Mouse (Mus musculus): ENCODE results near the gene Ccdc171. TPM values are rescaled to one million over a fixed set of nuclear protein-coding genes. Genes with fewer than 3 reads are reported as not detected.

Ccdc171 gene
- polyA plus RNA-seq, 1 experiment from 2014 or later: 4.7 TPM

- DNase-seq (no peak), ATAC-seq (ENCODE audit: low FRiP score, low TSS enrichment) (no peak)
- Histone ChIP-seq H3K27me3 (ENCODE audit: control insufficient read depth, insufficient read depth, low read length) (no peaks in the 10 kb centered on the region), H3K4me2 (ENCODE audit: low read length) (no peak overlapping the region), H3K9ac (replicated peaks; ENCODE audit: low read length) (no peak overlapping the region), H3K9me3 (ENCODE audit: control insufficient read depth, low read length) (no peaks in the 10 kb centered on the region), H3K4me3 (replicated peaks; ENCODE audit: low read depth, low read length) (no peak overlapping the region), H3K27ac (replicated peaks; ENCODE audit: low read depth, low read length) (no peak overlapping the region), H3K36me3 (ENCODE audit: control insufficient read depth, insufficient read depth, low read length) (no peaks in the 10 kb centered on the region), H3K4me1 (ENCODE audit: control insufficient read depth, insufficient read depth, low read length) (no peaks in the 10 kb centered on the region)
- WGBS: 73% methylated on average over 3 of the region's 3 CpGs
Measured at GRCm38 (mm10) chr4:83861706-83862105, 336.4 kb downstream of the Ccdc171 start.

GRCm38 (mm10) chr4:83862295-83862694 lies 336.9 kb downstream of the Ccdc171 start:
- Histone ChIP-seq H3K9ac (replicated peaks; ENCODE audit: low read length) (no peak overlapping the region), H3K36me3 (ENCODE audit: control insufficient read depth, insufficient read depth, low read length) (no peaks in the 10 kb centered on the region), H3K9me3 (ENCODE audit: control insufficient read depth, low read length) (no peaks in the 10 kb centered on the region), H3K4me2 (ENCODE audit: low read length) (no peak overlapping the region), H3K4me3 (replicated peaks; ENCODE audit: low read depth, low read length) (no peak overlapping the region), H3K27me3 (ENCODE audit: control insufficient read depth, insufficient read depth, low read length) (no peaks in the 10 kb centered on the region), H3K27ac (replicated peaks; ENCODE audit: low read depth, low read length) (no peak overlapping the region), H3K4me1 (ENCODE audit: control insufficient read depth, insufficient read depth, low read length) (no peaks in the 10 kb centered on the region)
- ATAC-seq (ENCODE audit: low FRiP score, low TSS enrichment) (no peak), DNase-seq (no peak)
- 89% methylated on average over 7 of the region's 7 CpGs for WGBS

GRCm38 (mm10) chr4:83876600-83876999 lies 351.3 kb downstream of the Ccdc171 start:
- Histone ChIP-seq H3K9me3 (ENCODE audit: control insufficient read depth, low read length) (no peaks in the 10 kb centered on the region), H3K9ac (replicated peaks; ENCODE audit: low read length) (no peak overlapping the region), H3K4me2 (ENCODE audit: low read length) (no peak overlapping the region), H3K4me1 (ENCODE audit: control insufficient read depth, insufficient read depth, low read length) (no peaks in the 10 kb centered on the region), H3K27ac (replicated peaks; ENCODE audit: low read depth, low read length) (no peak overlapping the region), H3K4me3 (replicated peaks; ENCODE audit: low read depth, low read length) (no peak overlapping the region), H3K36me3 (ENCODE audit: control insufficient read depth, insufficient read depth, low read length) (no peaks in the 10 kb centered on the region), H3K27me3 (ENCODE audit: control insufficient read depth, insufficient read depth, low read length) (no peaks in the 10 kb centered on the region)
- ATAC-seq (ENCODE audit: low FRiP score, low TSS enrichment) (no peak), DNase-seq (no peak)
- 67% methylated on average over 7 of the region's 7 CpGs for WGBS

GRCm38 (mm10) chr4:83878236-83878635 lies 352.9 kb downstream of the Ccdc171 start:
- ATAC-seq (ENCODE audit: low FRiP score, low TSS enrichment) (no peak), DNase-seq (no peak)
- Histone ChIP-seq H3K9ac (replicated peaks; ENCODE audit: low read length) (no peak overlapping the region), H3K4me2 (ENCODE audit: low read length) (no peak overlapping the region), H3K27ac (replicated peaks; ENCODE audit: low read depth, low read length) (no peak overlapping the region), H3K9me3 (ENCODE audit: control insufficient read depth, low read length) (no peaks in the 10 kb centered on the region), H3K27me3 (ENCODE audit: control insufficient read depth, insufficient read depth, low read length) (no peaks in the 10 kb centered on the region), H3K4me3 (replicated peaks; ENCODE audit: low read depth, low read length) (no peak overlapping the region), H3K4me1 (ENCODE audit: control insufficient read depth, insufficient read depth, low read length) (no peaks in the 10 kb centered on the region), H3K36me3 (ENCODE audit: control insufficient read depth, insufficient read depth, low read length) (no peaks in the 10 kb centered on the region)
- 81% methylated on average over 8 of the region's 8 CpGs for WGBS

- ATAC-seq (ENCODE audit: low FRiP score, low TSS enrichment) (no peak), DNase-seq (no peak)
- H3K9ac ChIP-seq (replicated peaks; ENCODE audit: low read length): no peak overlapping the region
- no peak overlapping the region for H3K27ac ChIP-seq (replicated peaks; ENCODE audit: low read depth, low read length)
- no peaks in the 10 kb centered on the region for H3K9me3 ChIP-seq (ENCODE audit: control insufficient read depth, low read length)
- H3K36me3 ChIP-seq (ENCODE audit: control insufficient read depth, insufficient read depth, low read length): no peaks in the 10 kb centered on the region
- no peaks in the 10 kb centered on the region for H3K4me1 ChIP-seq (ENCODE audit: control insufficient read depth, insufficient read depth, low read length)
- no peak overlapping the region for H3K4me2 ChIP-seq (ENCODE audit: low read length)
- no peak overlapping the region for H3K4me3 ChIP-seq (replicated peaks; ENCODE audit: low read depth, low read length)
- 60% methylated on average over 13 of the region's 13 CpGs for WGBS
- H3K27me3 ChIP-seq (ENCODE audit: control insufficient read depth, insufficient read depth, low read length): no peaks in the 10 kb centered on the region
Measured at GRCm38 (mm10) chr4:83888459-83889054, 363.2 kb downstream of the Ccdc171 start.

GRCm38 (mm10) chr4:83902081-83902645 lies 376.8 kb downstream of the Ccdc171 start:
- Histone ChIP-seq H3K27ac (replicated peaks; ENCODE audit: low read depth, low read length) (no peak overlapping the region), H3K4me3 (replicated peaks; ENCODE audit: low read depth, low read length) (no peak overlapping the region), H3K4me2 (ENCODE audit: low read length) (no peak overlapping the region), H3K4me1 (ENCODE audit: control insufficient read depth, insufficient read depth, low read length) (no peaks in the 10 kb centered on the region), H3K9me3 (ENCODE audit: control insufficient read depth, low read length) (no peaks in the 10 kb centered on the region), H3K36me3 (ENCODE audit: control insufficient read depth, insufficient read depth, low read length) (no peaks in the 10 kb centered on the region), H3K9ac (replicated peaks; ENCODE audit: low read length) (no peak overlapping the region), H3K27me3 (ENCODE audit: control insufficient read depth, insufficient read depth, low read length) (no peaks in the 10 kb centered on the region)
- DNase-seq (no peak), ATAC-seq (ENCODE audit: low FRiP score, low TSS enrichment) (no peak)
- WGBS: 84% methylated on average over 9 of the region's 9 CpGs

Other genes starting within 250 kb of the Ccdc171 start
- 5.9 and 6.1 TPM in 2 replicates for gene Ttc39b, start 201.3 kb upstream of the Ccdc171 start, polyA plus RNA-seq (2014; fragmentation: Nextera tagmentation; extraction: Ambion mirVana)
- gene Snapc3, start 107.8 kb upstream of the Ccdc171 start, polyA plus RNA-seq (2014; fragmentation: Nextera tagmentation; extraction: Ambion mirVana): 86.8 and 87.3 TPM in 2 replicates
- 381 and 396 TPM in 2 replicates for gene Psip1, start 39.1 kb upstream of the Ccdc171 start, polyA plus RNA-seq (2014; fragmentation: Nextera tagmentation; extraction: Ambion mirVana)